Mouse (Mus musculus) small intestine, adult 2 months (tissue): ENCODE results near the gene Ptpre. TPM values are rescaled to one million over a fixed set of nuclear protein-coding genes. Genes with fewer than 3 reads are reported as not detected.

Experiments
- H3K27ac ChIP-seq: fragments of 200-500 bp; 2 replicates; pipeline ENCODE4 v1.5.1; 2012; ENCODE audit warnings: low read depth, low read length, control low read depth, inconsistent platforms; ENCODE audit not compliant: insufficient read depth
- H3K27me3 ChIP-seq: fragments of 200-500 bp; 2 replicates; pipeline ENCODE4 v1.6.1; 2012; ENCODE audit warnings: mild to moderate bottlenecking, moderate library complexity, low read length, inconsistent platforms; ENCODE audit not compliant: control insufficient read depth, insufficient read depth
- H3K36me3 ChIP-seq: fragments of 200-500 bp; 2 replicates; pipeline ENCODE4 v1.6.1; 2012; ENCODE audit warnings: mild to moderate bottlenecking, low read length, control low read depth, inconsistent platforms; ENCODE audit not compliant: control insufficient read depth, insufficient read depth
- H3K4me1 ChIP-seq: fragments of 200-500 bp; 2 replicates; pipeline ENCODE4 v1.6.1; 2012; ENCODE audit warnings: low read length, inconsistent platforms, mixed read lengths; ENCODE audit not compliant: control insufficient read depth, insufficient read depth, insufficient read length
- H3K4me3 ChIP-seq: fragments of 200-500 bp; 2 replicates; pipeline ENCODE4 v1.5.1; 2012; ENCODE audit warnings: low read depth, mild to moderate bottlenecking, control low read depth, inconsistent platforms, low read length, moderate library complexity
- CTCF ChIP-seq: fragments of 200-500 bp; IDR thresholded peaks from 2 replicates; pipeline ENCODE4 v1.5.1; 2012; ENCODE audit warnings: low read depth, mild to moderate bottlenecking, control low read depth, inconsistent platforms, low read length, moderate library complexity, mixed read lengths; ENCODE audit not compliant: insufficient replicate concordance, insufficient read length; ENCODE audit errors: extremely low read depth
- POLR2A ChIP-seq: fragments of 200-500 bp; IDR thresholded peaks from 2 replicates; pipeline ENCODE4 v1.6.1; 2012; ENCODE audit warnings: low read depth, mild to moderate bottlenecking, control low read depth, inconsistent platforms, low read length, moderate library complexity
- WGBS: fragments of 180-500 bp; shearing (Covaris S2); methylation state at CpG from one replicate; pipeline ENCODE4 v1.1.7; 2018; 5-methylcytosine and 5-hydroxymethylcytosine counted together
- polyA plus RNA-seq: library from polyadenylated mRNA; depleted of rRNA; stranded (reverse); fragments of >200 nt; gene quantifications from 2 replicates; pipeline ENCODE4 v1.2.3, GENCODE M21; 2012

The Ptpre gene
- polyA plus RNA-seq, 1 experiment: 17.0 TPM

- no peak overlapping the region for H3K27ac ChIP-seq
- no peaks in the 10 kb centered on the region for H3K4me1 ChIP-seq
- H3K4me3 ChIP-seq: no peak overlapping the region
- no peaks in the 10 kb centered on the region for H3K27me3 ChIP-seq
- no peak for TF ChIP-seq POLR2A
- no peak for TF ChIP-seq CTCF
- no peaks in the 10 kb centered on the region for H3K36me3 ChIP-seq
- WGBS: 72% methylated on average over 8 of the region's 8 CpGs
These were observed 51.5 kb downstream of the Ptpre start for GRCm38 (mm10) chr7:135588620-135589309.

GRCm38 (mm10) chr7:135591461-135591860 is 54.2 kb downstream of the Ptpre start:
- H3K27ac ChIP-seq: no peak overlapping the region
- H3K27me3 ChIP-seq: no peaks in the 10 kb centered on the region
- no peaks in the 10 kb centered on the region for H3K36me3 ChIP-seq
- H3K4me3 ChIP-seq: no peak overlapping the region
- H3K4me1 ChIP-seq: no peaks in the 10 kb centered on the region
- no peak for TF ChIP-seq POLR2A
- TF ChIP-seq CTCF: no peak
- WGBS: 77% methylated on average over 2 of the region's 2 CpGs

GRCm38 (mm10) chr7:135593286-135593685 is 56.0 kb downstream of the Ptpre start:
- TF ChIP-seq POLR2A (no peak), CTCF (no peak)
- Histone ChIP-seq H3K36me3 (no peaks in the 10 kb centered on the region), H3K4me3 (no peak overlapping the region), H3K27ac (no peak overlapping the region), H3K4me1 (peaks cover 10% of the 10 kb centered on the region), H3K27me3 (no peaks in the 10 kb centered on the region)
- 79% methylated on average over 5 of the region's 5 CpGs for WGBS

GRCm38 (mm10) chr7:135593825-135594224 is 56.5 kb downstream of the Ptpre start:
- Histone ChIP-seq H3K4me3 (no peak overlapping the region), H3K27ac (no peak overlapping the region), H3K4me1 (peaks cover 10% of the 10 kb centered on the region), H3K27me3 (no peaks in the 10 kb centered on the region), H3K36me3 (no peaks in the 10 kb centered on the region)
- WGBS: 89% methylated on average over 3 of the region's 3 CpGs
- TF ChIP-seq POLR2A (no peak), CTCF (no peak)

- Histone ChIP-seq H3K36me3 (no peaks in the 10 kb centered on the region), H3K4me3 (no peak overlapping the region), H3K4me1 (peaks cover 10% of the 10 kb centered on the region), H3K27ac (no peak overlapping the region), H3K27me3 (no peaks in the 10 kb centered on the region)
- 69% methylated on average over 7 of the region's 7 CpGs for WGBS
- TF ChIP-seq POLR2A (no peak), CTCF (no peak)
These were observed 57.4 kb downstream of the Ptpre start for GRCm38 (mm10) chr7:135594676-135595075.

- Histone ChIP-seq H3K4me1 (peaks cover 10% of the 10 kb centered on the region), H3K27ac (no peak overlapping the region), H3K4me3 (no peak overlapping the region), H3K36me3 (no peaks in the 10 kb centered on the region), H3K27me3 (no peaks in the 10 kb centered on the region)
- TF ChIP-seq CTCF (no peak), POLR2A (no peak)
- WGBS: 39% methylated on average over 5 of the region's 5 CpGs
These were observed 58.4 kb downstream of the Ptpre start for GRCm38 (mm10) chr7:135595640-135596174.

GRCm38 (mm10) chr7:135597006-135597405 is 59.7 kb downstream of the Ptpre start:
- TF ChIP-seq CTCF: no peak
- TF ChIP-seq POLR2A: no peak
- WGBS: 25% methylated on average over 9 of the region's 9 CpGs
- Histone ChIP-seq H3K27me3 (no peaks in the 10 kb centered on the region), H3K27ac (no peak overlapping the region), H3K36me3 (no peaks in the 10 kb centered on the region), H3K4me1 (peaks cover 10% of the 10 kb centered on the region), H3K4me3 (no peak overlapping the region)
